Mouse (Mus musculus) testis, postnatal 10 days (tissue): ENCODE data around the gene Birc2.

Experiments used
- DNase-seq: peaks from one replicate; pipeline ENCODE4 v3.0.0; 2021; ENCODE audit warnings: low spot score

The Birc2 gene

DNA sequence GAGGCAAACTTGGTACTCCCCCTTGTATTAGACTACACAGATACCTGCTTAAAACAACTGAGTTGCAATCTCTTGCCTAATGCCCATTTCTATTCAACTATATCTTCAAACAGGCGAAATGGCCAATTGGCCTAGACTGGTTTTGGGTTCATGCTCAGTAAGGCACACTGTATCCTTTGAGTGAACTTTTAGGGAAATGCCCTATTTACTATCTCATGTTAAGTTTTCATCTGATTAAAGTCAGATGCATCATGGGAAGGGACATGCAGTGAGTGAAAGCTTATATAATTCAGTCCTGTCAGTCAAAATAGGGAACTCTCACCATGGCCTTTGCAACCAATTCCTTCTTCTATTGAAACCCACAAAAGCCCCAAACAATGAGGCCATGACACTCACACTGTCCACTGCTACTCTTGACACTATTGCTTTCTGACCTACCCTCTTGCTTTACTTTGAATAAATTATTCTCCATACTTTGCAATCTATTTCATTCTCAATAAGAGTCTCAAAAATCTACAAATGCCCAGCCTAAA, 9.9 kb upstream of the Birc2 start:
- DNase-seq = no peak

DNA sequence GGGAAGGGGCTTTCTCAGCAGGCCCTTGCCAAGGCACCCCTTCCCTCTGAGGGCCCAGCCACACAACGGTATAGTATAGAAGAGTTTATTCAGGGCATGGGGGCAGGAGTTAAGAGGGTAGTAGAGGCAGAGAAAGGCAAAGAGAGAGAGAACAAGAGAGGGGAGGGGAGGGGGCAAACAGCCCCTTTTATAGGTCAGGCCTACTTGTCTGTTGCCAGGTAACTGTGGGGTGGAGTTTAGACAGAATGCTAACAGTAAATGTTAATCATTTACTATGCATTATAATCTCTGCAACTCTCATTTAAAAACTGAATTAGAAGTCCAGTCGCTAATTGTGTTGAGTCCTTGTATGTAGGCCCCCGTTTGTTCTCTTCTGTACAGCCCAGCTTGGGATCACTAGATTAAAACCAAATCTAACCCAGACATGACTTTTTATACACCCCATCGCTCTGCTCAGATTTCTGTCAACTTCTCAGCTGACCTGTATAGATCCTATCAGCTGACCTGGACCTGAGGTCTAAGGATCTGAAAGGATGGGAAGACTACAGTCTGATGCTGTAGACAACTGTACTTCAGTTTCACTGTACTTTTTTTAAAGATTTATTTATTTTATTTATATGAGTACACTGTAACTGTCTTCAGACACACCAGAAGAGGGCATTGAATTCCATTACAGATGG, 8.5 kb upstream of the Birc2 start:
- DNase-seq = peak; percentile 2

DNA sequence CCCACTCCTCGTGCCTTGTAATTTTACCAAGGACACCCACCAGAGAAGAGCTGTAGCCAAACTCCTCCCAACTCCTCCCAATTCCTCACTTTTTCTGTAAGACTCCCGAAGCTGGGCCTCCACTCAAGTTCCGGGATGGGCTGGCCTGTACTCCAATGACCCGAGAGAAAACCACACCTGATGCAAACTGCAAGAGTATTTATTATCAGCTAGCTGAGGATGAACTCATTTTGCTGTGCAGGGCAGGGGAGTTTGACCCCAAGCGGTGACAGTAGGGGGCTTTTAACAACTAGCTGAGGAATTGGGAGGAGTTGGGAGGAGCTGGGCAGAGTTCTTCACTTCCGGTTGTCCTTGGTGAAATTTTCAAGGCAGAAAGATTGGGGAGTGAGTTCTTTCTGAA, 4.4 kb upstream of the Birc2 start:
- peak; percentile 58 for DNase-seq

DNA sequence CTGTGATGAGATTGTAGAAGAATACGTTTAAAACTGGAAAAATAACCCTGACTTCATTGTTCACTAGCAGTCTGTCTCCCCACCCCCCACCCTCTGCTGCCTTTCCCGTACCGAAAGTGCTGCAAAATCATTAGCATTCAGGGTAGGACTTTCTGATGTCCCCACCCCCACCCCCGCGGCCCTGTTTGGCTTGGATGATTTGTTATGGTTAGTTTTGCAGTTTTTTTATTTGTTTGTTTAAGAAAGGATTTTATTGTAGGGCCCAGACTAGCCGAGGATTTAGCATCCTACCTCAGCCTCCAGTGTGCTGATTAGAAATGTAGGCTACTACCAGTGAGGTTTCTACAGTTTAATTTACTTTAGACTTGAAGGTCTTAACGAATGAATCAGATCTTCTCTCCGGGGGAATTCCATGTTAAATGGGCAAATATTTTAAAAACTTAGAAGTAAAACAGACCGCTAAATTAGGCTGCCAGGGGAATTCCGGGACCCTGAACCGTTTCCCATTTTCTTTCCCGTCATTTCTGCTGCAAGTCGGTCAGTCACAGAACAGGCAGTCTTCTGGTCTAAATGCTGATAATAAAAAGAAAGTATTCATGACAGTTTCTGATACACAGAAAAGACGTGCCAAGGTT, 1.1 kb upstream of the Birc2 start:
- DNase-seq = no peak

GRCm38 (mm10) chr9:7836331-7836730, 533 bp downstream of the Birc2 start:
- DNase-seq = peak; percentile 54

GRCm38 (mm10) chr9:7835302-7835701, 1.6 kb downstream of the Birc2 start:
- DNase-seq = no peak

DNA sequence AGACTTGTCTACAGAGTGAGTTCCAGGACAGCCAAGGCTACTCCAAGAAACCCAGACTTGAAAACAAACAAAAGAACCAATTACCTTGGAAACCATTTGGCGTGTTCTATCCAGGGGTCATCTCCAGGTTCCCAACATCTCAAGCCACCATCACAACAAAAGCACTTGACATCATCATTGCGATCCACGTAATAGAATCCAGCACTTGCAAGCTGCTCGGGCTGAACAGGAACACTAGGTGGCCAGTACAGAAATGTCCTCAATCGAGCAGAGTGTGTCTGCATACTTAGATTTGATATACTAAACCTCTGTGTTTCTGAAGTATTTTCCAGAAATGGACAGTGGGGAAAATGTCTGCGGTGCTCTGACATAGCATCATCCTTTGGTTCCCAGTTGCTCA, 3.4 kb downstream of the Birc2 start:
- DNase-seq = no peak

DNA sequence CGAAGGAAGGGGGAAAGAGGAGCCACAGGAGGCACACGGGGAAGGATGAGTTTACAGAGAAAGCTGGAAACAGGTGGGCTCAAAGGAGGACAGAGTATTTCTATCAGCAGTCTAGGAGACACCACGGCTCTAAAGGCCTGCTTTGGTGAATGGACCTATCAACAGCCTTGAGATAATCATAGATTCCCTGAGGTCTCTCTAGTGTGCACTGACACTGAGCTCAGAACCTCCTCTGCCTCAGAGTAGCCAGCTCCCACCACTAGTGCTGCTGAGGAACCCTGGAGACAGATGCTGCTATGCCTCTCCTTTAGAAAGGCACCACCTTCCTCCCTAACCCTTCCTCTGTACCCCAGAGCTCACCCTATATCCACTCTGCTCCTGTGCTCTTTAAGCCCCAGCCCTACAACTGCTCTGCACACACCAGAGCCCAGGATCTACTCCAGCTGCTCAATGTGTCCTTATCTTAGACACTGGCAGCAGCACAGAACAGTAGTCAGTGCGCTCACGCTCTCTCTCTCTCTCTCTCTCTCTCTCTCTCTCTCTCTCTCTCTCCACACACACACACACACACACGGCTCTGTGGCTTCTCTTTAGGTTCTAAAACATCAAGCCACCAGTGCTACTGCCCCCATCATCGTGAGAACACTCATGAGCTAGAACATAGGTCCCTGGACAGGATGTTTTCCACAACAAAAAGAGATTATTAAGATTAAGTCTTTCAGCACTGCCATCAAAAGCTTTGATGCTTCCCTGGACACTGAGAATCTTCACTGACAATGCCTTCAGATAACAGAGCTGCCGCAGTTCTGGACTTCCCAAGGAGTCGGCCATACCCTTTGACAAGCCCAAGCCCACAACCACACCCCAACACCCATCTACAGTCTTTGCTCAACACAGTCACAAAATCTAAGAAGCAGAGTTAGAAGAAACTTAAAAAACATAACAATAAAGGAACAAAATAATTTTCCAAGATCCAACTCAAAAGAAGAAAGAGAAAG, 7.0 kb downstream of the Birc2 start:
- DNase-seq = no peak

DNA sequence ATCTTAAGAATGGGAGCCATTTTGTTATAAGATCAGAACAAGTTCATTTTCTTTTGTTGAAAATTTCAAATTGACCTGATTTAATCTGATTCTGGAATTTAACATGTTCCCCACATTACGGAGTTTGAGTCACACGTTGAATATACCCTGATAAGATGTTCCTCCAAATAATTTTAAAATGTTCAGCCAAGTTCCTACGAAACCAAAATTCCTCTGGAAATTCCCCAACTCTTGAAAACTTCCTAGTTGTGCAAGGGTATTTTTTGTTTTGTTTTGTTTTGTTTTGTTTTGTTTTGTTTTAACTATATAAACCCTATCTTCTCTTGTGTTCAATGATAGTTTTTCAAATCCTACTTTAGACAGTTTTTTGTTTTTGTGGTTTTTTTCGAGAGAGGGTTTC, 8.2 kb downstream of the Birc2 start:
- DNase-seq = no peak

DNA sequence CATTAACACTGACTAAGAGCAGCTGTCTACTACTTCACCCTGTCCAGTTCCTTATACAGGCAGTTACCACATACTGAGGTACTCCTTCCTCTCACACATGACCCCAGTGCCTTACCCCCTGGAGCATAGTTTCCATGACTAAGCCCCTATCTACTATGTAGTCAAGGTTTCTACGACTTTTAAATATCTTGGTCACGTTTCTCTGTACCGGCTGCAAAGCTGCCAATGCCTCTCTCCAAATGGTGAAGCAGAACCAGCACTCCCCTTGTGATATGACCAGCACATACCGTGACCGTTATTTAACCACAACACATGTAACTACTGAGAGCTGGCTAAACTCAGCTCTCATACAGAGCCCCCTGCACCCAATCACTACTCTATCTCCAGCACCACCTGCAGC, 11.9 kb downstream of the Birc2 start:
- no peak for DNase-seq

DNA sequence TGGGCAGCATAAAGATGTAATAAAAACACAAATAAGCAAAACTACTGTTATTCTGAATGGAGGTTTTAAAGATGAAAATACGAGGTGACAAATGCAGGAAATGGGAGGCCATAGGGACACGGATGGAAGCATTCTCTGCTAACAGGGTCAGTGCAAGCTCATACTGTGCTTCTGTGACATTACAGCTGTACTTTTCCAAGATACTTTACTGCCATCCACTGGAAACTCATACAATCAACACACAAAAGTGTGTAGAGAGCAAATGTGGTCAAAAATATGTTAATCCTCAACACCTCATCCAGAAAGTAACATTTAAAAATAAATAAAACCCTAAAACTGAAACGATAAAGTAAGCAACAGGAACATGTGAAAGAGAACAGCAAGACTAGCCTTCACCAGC, 14.1 kb downstream of the Birc2 start:
- no peak for DNase-seq

DNA sequence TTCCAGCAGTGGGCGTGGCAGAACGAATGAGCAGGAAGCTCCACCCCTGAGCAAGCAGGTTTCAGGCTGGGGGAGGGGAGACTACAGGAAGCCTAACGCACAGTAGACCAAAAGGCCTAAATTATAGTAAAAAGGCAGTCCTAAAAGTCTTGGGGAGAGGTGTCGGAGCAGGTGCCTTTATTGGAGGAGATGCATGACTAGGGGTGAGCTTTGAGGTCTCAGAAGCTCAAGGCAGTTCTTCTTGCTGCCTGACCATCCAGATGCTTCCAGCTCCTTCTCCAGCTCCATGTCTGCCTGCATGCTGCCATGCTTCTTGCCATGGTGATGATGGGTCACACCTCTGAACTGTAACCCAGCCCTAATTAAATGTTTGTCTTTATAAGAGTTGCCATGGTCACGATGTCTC, 31.8 kb downstream of the Birc2 start:
- DNase-seq = no peak

DNA sequence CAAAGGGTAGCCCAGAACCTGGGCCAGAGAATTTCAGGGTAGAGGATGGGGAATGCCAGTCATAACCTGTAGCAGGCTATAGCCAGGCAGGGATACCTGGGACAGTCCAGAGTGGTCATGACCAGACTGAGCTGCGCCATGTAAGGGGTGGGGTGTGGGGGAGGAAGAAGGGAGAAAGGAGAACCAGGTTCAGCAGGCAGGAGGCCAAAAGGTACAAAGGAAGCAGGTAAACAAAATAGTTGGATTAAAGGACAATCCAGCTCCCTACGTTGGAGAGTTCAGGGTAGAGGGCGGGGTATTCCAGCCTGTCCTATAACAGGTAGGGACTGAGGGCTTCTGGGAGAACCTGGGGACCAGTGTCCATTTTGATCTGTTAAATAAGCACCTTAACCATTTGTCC, 38.3 kb downstream of the Birc2 start:
- no peak for DNase-seq

DNA sequence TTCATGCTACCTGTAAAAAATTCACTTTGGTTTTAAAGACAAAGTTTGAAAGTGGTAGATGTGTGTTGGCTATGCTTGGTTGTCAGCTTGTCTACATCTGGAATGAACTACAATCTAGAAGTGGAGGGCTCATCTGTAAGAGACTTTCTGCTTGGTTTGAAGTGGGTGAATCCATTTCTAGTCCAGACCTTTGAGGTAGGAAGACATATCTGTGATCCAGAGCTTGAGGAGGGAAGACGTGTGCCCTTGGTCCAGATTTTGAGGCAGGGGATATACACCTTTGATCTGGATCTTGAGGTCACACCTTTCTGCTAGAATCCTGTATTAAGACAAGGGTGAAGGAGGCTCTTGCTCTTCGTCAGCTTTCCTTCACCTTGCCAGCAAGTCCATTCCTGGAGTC, 39.3 kb downstream of the Birc2 start:
- DNase-seq = no peak

- DNase-seq = no peak
These were observed 40.6 kb downstream of the Birc2 start for GRCm38 (mm10) chr9:7796129-7796864.

DNA sequence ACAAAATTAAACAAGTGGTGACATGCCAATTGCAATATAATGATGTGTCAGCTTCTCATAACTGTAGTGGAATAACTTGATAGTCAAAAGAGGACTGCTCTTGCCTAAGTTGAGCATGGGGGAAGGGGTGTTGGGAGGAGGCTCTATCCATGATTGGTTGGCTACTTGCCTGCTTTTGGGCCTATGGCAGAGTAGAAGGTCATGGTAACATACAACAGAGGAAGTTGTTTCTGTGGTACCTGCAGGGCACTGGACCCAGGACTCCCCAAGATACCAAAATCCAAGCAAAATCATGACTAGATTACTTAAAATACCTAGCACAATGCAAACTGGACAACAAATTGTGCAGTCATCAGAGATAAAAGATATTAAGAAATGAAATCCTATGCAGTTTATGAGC, 41.3 kb downstream of the Birc2 start:
- no peak for DNase-seq

DNA sequence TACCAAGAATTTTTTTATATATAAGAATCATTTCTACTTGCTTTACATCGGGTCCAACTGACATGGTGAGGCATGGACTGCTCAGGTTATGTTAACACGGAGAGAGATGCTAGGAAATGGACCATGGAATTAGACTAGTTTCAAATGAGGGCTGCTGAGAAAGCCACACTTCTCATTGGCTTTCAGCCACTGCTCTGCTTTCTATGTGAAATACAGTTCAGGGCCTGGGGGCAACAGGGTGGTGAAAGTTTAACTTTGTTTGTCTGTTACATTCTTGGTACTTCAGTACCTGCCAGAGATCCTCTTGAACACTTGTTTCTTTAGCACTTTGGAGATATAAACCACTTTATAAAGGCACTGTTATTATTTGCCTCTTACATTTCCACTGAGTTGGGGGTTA, 43.3 kb downstream of the Birc2 start:
- DNase-seq = no peak

DNA sequence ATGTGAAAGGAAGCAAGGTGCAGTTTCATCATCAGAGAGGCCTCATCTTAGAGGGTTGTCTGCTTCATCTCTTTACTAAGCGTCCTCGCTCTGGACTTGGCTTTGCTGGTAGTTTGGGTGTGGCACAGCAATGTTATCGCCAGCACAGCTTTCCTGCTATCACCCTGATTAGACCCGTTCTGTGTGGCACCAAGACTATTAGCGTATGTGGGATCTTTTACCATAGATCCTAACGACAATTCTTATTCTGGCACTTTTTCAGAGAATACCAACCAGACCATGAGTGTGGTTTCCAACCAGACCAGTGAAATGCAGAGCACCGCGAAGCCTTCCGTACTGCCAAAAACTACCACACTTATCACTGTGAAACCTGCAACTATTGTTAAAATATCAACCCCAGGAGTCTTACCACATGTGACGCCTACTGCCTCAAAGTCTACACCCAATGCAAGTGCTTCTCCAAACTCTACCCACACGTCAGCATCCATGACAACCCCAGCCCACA, 46.2 kb downstream of the Birc2 start:
- no peak for DNase-seq

DNA sequence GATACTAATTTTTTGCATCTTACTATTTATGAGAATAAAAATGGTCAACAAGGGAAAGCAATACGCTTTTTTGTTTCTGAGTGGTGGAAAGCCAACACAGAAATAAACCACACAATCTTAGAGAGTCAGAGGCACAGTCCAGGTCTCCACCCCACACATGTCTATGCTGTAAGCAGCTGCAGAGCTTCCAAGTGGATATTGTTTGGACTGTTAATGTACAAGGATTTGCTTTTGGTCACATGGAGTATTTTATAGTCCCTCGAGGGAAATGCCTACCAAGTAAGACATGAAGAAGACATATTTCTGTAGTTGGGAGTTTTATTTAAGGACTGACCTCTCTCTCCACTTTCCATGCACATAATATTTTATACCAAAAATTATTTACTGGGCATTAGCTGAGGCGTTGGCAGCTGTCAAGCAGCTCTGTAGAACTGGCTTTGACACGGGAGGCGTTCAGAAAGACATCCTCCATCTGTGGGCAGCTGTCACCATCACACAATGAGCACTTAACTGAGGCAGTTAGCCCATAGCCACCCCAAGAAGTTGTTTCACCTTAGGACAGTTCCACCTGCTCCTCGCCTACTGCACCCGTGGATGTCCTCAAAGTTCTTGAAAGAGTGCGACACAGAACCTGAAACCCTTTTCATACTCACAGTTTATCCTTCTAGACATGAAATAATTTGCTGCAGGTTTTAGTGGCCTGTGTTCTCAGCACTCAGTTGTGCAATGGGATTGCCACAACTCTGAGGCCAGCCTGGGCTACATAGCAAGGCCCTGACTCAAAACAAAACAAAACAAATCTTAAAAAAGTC, 46.9 kb downstream of the Birc2 start:
- no peak for DNase-seq

- no peak for DNase-seq
These were observed 48.5 kb downstream of the Birc2 start for GRCm38 (mm10) chr9:7788411-7788810.

DNA sequence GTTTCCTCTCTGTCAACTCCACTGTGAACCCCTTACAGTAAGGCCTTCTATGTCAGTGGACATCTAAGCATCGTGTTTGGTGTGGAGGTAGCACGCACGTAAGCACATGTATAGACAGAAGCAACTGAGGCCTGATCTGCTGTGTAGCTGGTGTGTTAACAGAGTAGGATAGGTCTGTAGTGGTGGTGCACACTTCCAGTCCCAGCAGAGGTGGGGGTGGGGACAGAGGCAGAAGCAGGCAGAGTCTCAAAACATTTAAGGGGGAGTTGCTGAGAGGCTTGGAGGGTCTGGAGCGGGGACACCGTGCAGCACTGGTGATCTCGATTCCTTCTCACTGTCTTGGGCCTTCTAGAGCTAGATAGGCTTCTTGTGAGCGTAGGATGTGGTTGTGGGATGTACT, 50.8 kb downstream of the Birc2 start:
- DNase-seq = no peak
